Mouse (Mus musculus) urinary bladder, adult 2 months (tissue): ENCODE measurements around the gene Zfp62. TPM values are rescaled to one million over a fixed set of nuclear protein-coding genes. Genes with fewer than 3 reads are reported as not detected.

ENCODE experiments used
- polyA plus RNA-seq: library from polyadenylated mRNA; depleted of rRNA; stranded (reverse); fragments of >200 nt; gene quantifications from 2 replicates; pipeline ENCODE4 v1.2.3, GENCODE M21; 2012; rRNA removed

Zfp62 gene
- polyA plus RNA-seq, 1 experiment, result 12.4 TPM

Other genes starting within 250 kb of the Zfp62 start
- 0.34 and 0.74 TPM in 2 replicates for gene Olfr56, start 224.4 kb upstream of the Zfp62 start, polyA plus RNA-seq
- gene 9930111J21Rik1, start 223.9 kb upstream of the Zfp62 start, polyA plus RNA-seq, result 1.9 and 3.4 TPM in 2 replicates
- 0.58 and 1.5 TPM in 2 replicates for gene Gm12185, start 211.1 kb upstream of the Zfp62 start, polyA plus RNA-seq
- 6.4 and 10.5 TPM in 2 replicates for gene Tgtp1, start 209.1 kb upstream of the Zfp62 start, polyA plus RNA-seq
- gene 9930111J21Rik2, start 152.1 kb upstream of the Zfp62 start, polyA plus RNA-seq, result 5.9 and 7.8 TPM in 2 replicates
- gene Tgtp2, start 139.1 kb upstream of the Zfp62 start, polyA plus RNA-seq, result 17.4 and 36.5 TPM in 2 replicates
- 16.0 and 23.9 TPM in 2 replicates for gene Ifi47, start 126.7 kb upstream of the Zfp62 start, polyA plus RNA-seq
- 0.06 and 0.14 TPM in 2 replicates for gene Olfr1396, start 88.4 kb upstream of the Zfp62 start, polyA plus RNA-seq
- not detected in 2 replicates for gene Olfr1395, start 61.0 kb upstream of the Zfp62 start, polyA plus RNA-seq
- not detected in 2 replicates for gene Olfr1394, start 48.9 kb upstream of the Zfp62 start, polyA plus RNA-seq
- 0.62 and 0.73 TPM in 2 replicates for gene Btnl9, start 16.1 kb upstream of the Zfp62 start, polyA plus RNA-seq
- 61.8 and 63.4 TPM in 2 replicates for gene Mgat1, start 40.9 kb downstream of the Zfp62 start, polyA plus RNA-seq
- gene Olfr1393, start 75.0 kb downstream of the Zfp62 start, polyA plus RNA-seq, result 0.06 and 0.12 TPM in 2 replicates
- 0.10 and 0.15 TPM in 2 replicates for gene Olfr1392, start 82.0 kb downstream of the Zfp62 start, polyA plus RNA-seq
- not detected in 2 replicates for gene Olfr10, start 101.4 kb downstream of the Zfp62 start, polyA plus RNA-seq
- gene Olfr1391, start 119.5 kb downstream of the Zfp62 start, polyA plus RNA-seq, result not detected in 2 replicates
- gene Olfr1390, start 131.9 kb downstream of the Zfp62 start, polyA plus RNA-seq, result not detected in 2 replicates
- not detected in 2 replicates for gene Olfr1389, start 219.8 kb downstream of the Zfp62 start, polyA plus RNA-seq
- 0.04 and 0.14 TPM in 2 replicates for gene Olfr1388, start 233.3 kb downstream of the Zfp62 start, polyA plus RNA-seq